Mouse (Mus musculus): Measurements from ENCODE around the gene Wnt7b. TPM values are rescaled to one million over a fixed set of nuclear protein-coding genes. Genes with fewer than 3 reads are reported as not detected.

Wnt7b gene
- polyA plus RNA-seq, 1 experiment from 2014 or later = 33.2 TPM

- H3K4me1 ChIP-seq = no peaks in the 10 kb centered on the region
These were observed 50.2 kb downstream of the Wnt7b start for GRCm38 (mm10) chr15:85532063-85532462.

GRCm38 (mm10) chr15:85529911-85530310, 52.4 kb downstream of the Wnt7b start:
- Histone ChIP-seq H3K9me3 (no peaks in the 10 kb centered on the region), H3K36me3 (replicated peaks) (no peaks in the 10 kb centered on the region), H3K9ac (no peak overlapping the region), H3K27me3 (replicated peaks) (no peaks in the 10 kb centered on the region), H3K4me2 (no peak overlapping the region), H3K4me3 (no peak overlapping the region), H3K4me1 (peaks cover under 1% of the 10 kb centered on the region), H3K27ac (no peak overlapping the region)
- no peak for ATAC-seq (replicated peaks)
- WGBS = 69% methylated on average over 3 of the region's 3 CpGs

More at GRCm38 (mm10) chr15:85532063-85532462, 50.2 kb downstream of the Wnt7b start:
- no peak overlapping the region for H3K4me2 ChIP-seq
- H3K9ac ChIP-seq = no peak overlapping the region
- no peak for ATAC-seq (replicated peaks)
- no peaks in the 10 kb centered on the region for H3K27me3 ChIP-seq (replicated peaks)
- H3K36me3 ChIP-seq (replicated peaks) = no peaks in the 10 kb centered on the region
- no peak overlapping the region for H3K27ac ChIP-seq
- no peaks in the 10 kb centered on the region for H3K9me3 ChIP-seq
- no peak overlapping the region for H3K4me3 ChIP-seq
- WGBS = 73% methylated on average over 3 of the region's 3 CpGs

DNA sequence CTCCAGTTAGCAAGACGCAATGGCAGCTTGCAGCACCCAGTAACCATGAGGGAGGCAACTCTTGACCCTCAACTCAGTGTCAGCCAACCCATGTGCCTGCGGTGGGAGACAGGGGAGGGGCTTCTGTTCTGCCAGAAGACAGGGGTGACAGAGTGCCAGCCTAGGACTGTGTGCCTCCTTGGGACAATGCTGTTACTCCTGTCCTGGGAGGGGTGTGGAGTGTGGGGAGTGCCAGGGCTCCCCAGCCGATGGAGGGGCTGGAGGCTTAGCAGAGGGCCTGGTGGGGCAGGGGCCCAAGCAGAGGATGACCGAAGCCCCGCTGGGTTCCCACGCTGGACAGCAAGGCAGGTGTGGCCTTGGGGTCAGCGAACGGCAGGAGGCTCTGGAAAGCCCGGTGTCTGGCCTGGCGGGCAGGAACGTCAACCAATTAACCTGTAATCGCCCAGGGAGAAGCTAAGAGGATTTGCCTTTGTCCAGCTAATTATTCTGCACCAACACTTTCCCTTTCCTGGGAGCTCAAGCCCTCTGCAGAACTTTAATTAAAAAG, 57.8 kb downstream of the Wnt7b start:
- no peaks in the 10 kb centered on the region for H3K9me3 ChIP-seq
- H3K4me2 ChIP-seq = no peak overlapping the region
- H3K4me3 ChIP-seq = no peak overlapping the region
- WGBS = 11% methylated on average over 12 of the region's 12 CpGs
- no peak overlapping the region for H3K27ac ChIP-seq
- H3K36me3 ChIP-seq (replicated peaks) = no peaks in the 10 kb centered on the region
- no peaks in the 10 kb centered on the region; the same call in 1 of the 2 replicates for H3K27me3 ChIP-seq (replicated peaks)
- H3K4me1 ChIP-seq = peaks cover 17% of the 10 kb centered on the region
- no peak overlapping the region for H3K9ac ChIP-seq
- no peak for ATAC-seq (replicated peaks)

DNA sequence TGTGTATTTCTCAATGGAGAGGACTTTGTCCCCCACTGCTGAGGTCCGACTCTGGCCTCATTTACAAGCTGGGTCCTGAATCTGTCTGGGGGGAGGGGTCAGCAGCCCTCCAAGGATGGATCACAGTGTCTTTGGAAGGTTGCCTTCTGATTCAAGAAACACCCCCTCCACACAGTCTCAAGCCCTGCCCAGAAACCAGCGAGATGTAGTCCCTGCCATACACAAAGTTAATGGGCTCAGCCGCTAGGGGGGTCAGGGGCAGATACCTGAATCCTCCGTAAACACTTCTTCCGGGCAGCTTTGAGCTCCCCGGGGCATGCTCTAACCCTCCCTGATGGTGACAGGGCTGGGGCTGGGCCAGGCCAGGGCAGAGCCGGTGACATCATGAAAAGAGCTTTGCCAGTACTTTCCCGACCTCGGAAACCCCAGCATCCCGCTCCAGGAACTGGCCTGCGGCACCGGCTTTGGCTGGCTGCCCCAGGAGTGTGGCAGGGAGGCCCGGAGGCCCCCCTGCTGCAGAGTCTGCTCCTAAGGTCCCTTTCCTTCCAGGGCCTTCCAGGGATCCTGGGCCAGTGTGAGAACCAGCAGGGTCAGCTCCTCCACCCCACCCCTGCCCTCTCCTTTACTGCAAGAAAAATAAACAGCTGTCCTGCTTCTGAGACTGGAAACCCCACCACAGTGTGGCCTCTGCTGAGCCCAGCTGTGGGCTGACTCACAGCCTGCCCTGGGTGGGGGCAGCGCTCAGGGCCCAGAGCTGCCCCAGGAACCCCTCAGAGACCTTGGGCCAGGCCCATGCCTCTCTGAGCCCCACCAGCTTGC, 58.9 kb downstream of the Wnt7b start:
- Histone ChIP-seq H3K27me3 (replicated peaks) (no peaks in the 10 kb centered on the region; the same call in 1 of the 2 replicates), H3K4me1 (peaks cover 17% of the 10 kb centered on the region), H3K9me3 (no peaks in the 10 kb centered on the region), H3K36me3 (replicated peaks) (no peaks in the 10 kb centered on the region), H3K27ac (no peak overlapping the region), H3K9ac (no peak overlapping the region), H3K4me3 (no peak overlapping the region), H3K4me2 (peak overlapping the region; percentile 12; the same call in 1 of the 2 replicates)
- 13% methylated on average over 14 of the region's 14 CpGs for WGBS
- ATAC-seq (replicated peaks) = 0 out of 2 replicates have a peak, but pooled peaks have one; percentile 37

DNA sequence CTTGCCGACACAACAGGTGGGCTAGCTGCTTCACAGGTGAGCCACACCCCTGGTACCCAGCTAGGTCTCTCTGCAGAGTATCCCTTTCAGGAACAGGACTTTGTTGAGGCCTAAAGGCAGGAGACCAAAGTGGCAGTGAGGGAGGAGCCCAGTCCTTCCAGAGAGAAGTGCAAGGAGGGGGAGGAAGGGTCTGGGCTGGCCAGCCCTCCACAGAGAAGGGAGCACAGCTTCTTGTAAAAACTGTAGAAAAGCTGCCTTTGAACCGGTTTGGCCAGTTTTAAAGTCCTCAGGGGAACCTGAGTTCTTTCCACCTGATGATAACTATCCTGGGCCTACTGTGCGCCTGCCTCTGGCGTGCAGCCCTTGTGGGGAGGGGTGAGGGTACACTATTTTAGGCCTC, 62.8 kb downstream of the Wnt7b start:
- H3K4me1 ChIP-seq = peaks cover 12% of the 10 kb centered on the region
- H3K9me3 ChIP-seq = no peaks in the 10 kb centered on the region
- ATAC-seq (replicated peaks) = no peak
- H3K4me2 ChIP-seq = no peak overlapping the region
- H3K27ac ChIP-seq = no peak overlapping the region
- H3K9ac ChIP-seq = no peak overlapping the region
- no peaks in the 10 kb centered on the region; the same call in 1 of the 2 replicates for H3K27me3 ChIP-seq (replicated peaks)
- 79% methylated on average over 4 of the region's 4 CpGs for WGBS
- H3K4me3 ChIP-seq = no peak overlapping the region
- H3K36me3 ChIP-seq (replicated peaks) = no peaks in the 10 kb centered on the region

DNA sequence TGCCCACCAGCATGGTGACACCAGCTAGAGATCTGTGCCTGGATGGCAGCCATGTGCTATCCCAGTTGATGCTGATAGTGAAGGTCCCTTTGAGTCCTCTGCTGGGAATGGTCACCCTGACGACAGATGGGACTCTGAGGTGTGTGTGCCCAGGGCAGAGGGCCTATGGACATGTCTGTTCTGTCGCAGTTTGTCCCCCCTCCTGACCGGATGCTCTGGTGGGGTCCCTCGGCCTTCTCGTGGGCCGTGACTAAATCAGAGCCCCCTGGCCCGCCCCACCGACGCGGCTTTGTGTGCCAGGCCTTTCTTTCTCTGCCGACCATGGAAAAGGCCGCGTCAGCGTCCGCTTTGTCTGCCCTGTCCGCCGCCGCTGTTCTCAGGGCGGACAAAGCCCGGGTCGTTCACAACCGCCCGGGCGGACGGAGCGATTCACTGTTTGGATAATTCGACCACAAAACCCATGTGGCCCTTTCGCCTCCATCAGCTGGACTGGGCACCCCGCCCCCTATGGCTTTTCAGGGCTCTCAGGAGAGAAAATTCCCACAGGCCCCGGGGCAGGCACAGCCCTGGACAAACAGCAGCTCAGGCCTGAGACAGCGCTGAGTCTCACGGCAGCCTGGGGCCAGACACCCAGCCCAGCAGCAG, 74.8 kb downstream of the Wnt7b start:
- no peaks in the 10 kb centered on the region for H3K9me3 ChIP-seq
- H3K36me3 ChIP-seq (replicated peaks) = no peaks in the 10 kb centered on the region
- no peaks in the 10 kb centered on the region for H3K27me3 ChIP-seq (replicated peaks)
- H3K9ac ChIP-seq = no peak overlapping the region
- no peak overlapping the region for H3K4me2 ChIP-seq
- no peak; the same call in 1 of the 2 replicates for ATAC-seq (replicated peaks)
- peak overlapping the region; percentile 57 for H3K27ac ChIP-seq
- WGBS = 13% methylated on average over 32 of the region's 32 CpGs
- H3K4me3 ChIP-seq = no peak overlapping the region
- H3K4me1 ChIP-seq = peaks cover 11% of the 10 kb centered on the region

DNA sequence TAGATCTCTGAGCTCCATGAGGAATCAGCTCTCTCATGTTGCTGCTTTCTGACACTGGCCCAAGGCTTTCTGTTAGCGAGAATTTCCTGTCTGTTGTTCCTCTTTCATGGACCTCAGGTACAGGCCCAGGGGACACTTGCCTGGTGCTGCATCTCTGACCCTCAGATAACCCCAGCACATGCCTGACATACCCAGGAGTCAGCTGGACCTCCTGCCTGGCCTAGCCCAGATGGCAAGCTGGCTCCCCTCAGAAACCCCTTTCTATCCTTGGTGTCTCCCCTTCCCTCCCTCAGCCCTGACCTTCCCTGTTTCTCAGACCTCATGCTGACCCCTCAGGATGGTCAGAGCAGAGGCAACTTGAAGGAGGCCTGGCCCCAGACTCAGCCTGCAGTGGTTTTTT, 75.6 kb downstream of the Wnt7b start:
- H3K4me1 ChIP-seq = peaks cover 11% of the 10 kb centered on the region
- H3K27ac ChIP-seq = no peak overlapping the region
- H3K9me3 ChIP-seq = no peaks in the 10 kb centered on the region
- H3K27me3 ChIP-seq (replicated peaks) = no peaks in the 10 kb centered on the region
- H3K9ac ChIP-seq = no peak overlapping the region
- H3K36me3 ChIP-seq (replicated peaks) = no peaks in the 10 kb centered on the region
- H3K4me2 ChIP-seq = no peak overlapping the region
- WGBS = 71% methylated on average over 1 of the region's 1 CpGs
- no peak for ATAC-seq (replicated peaks)
- no peak overlapping the region for H3K4me3 ChIP-seq

DNA sequence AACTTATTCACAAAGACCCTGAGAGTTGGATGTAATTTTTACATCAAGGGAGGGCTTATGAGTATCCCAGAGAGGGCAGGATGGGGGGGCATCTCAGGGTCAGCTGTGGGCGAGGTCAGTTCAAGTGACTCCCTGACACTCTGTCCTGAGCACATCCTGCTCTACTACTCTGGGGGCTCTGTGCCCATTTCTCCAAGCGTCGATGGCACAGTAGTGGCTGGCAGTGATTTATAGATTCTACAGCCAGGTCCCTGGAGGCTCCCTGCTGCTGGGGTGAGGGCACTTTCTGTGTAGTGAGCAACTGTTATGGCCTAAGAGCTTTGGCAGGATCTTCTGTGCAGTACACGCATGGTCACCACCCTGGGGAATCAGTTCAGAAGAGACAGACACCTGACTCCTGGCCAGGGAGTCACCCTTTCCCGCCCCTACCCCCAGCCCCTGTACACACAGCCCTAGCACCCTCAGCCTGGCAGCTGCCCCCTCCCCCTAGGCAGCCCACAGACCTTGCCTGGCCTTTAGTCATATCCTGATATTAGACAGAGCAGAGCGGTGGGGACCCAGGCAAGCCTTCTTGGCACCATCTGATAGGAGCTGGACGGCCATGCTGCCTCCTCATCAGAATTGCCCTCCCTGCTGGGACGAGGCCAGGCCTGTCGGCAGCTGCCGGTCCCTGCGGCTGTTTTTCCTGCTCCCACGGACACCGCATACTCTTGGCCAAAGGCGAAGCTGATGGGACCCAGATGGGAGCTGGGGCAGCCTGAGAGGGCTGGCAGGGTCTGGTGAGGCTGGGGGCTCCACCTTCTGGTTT, 77.0 kb downstream of the Wnt7b start:
- peak; percentile 51; the same call in 1 of the 2 replicates for ATAC-seq (replicated peaks)
- no peak overlapping the region for H3K4me2 ChIP-seq
- H3K9ac ChIP-seq = no peak overlapping the region
- no peak overlapping the region for H3K4me3 ChIP-seq
- H3K27ac ChIP-seq = 0 out of 2 replicates have a peak overlapping the region, but pooled peaks have one; percentile 8
- no peaks in the 10 kb centered on the region for H3K27me3 ChIP-seq (replicated peaks)
- peaks cover 11% of the 10 kb centered on the region for H3K4me1 ChIP-seq
- H3K36me3 ChIP-seq (replicated peaks) = no peaks in the 10 kb centered on the region
- 50% methylated on average over 14 of the region's 14 CpGs for WGBS
- H3K9me3 ChIP-seq = no peaks in the 10 kb centered on the region

DNA sequence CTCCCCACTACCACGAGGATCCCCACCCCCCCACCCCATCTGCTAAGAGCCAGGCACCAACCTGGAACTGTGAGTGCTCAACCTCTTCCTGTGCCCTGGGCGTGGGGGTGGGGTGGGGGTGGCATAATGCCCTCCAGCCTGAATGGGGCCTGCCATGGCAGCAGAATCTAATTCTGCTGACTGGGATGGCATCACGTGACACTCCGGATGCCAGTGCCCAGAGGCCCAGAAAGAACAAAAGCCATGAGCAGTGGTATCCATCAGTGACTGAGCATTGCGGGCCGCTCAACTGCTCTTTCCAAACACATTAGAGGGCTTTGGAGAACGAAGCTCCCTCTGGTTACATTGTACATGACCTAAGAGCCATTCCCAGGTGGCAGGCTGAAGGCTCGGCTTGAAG, 79.1 kb downstream of the Wnt7b start, which contains the start of gene 7530416G11Rik:
Gene 7530416G11Rik, minus strand, starts transcription at position 101 of the 400 bp plus-strand sequence.
- no peak for ATAC-seq (replicated peaks)
- 84% methylated on average over 8 of the region's 8 CpGs for WGBS
- Histone ChIP-seq H3K27ac (no peak within 1 kb of the TSS), H3K27me3 (replicated peaks) (no peaks in the 10 kb centered on the region), H3K36me3 (replicated peaks) (no peaks in the 10 kb centered on the region), H3K9me3 (no peaks in the 10 kb centered on the region), H3K4me2 (no peak within 1 kb of the TSS), H3K4me1 (peaks cover 13% of the 10 kb centered on the region), H3K4me3 (no peak within 1 kb of the TSS), H3K9ac (no peak within 1 kb of the TSS)

DNA sequence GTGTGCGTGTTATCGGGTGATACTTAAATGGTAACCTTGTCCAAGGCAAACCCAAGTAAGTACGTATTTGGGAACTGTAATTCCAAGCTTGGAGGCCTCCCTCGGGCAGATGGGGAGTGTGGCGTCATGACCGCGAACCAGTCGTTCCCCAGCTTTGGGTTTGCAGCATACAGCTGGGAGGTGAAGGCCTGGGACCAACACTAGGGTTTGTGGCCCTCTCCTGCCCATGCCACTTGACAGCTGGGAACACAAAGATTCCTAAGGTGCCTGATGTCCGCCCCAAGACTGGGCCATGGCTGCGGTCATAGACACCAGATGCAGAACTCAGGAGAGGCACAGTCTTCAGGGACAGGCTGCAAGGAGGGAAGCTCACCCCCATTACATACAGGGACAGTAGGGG, 82.0 kb downstream of the Wnt7b start:
- peaks cover 10% of the 10 kb centered on the region; the same call in 1 of the 2 replicates for H3K4me1 ChIP-seq
- H3K9me3 ChIP-seq = no peaks in the 10 kb centered on the region
- H3K27ac ChIP-seq = no peak overlapping the region
- H3K27me3 ChIP-seq (replicated peaks) = no peaks in the 10 kb centered on the region
- no peak overlapping the region for H3K9ac ChIP-seq
- no peak overlapping the region for H3K4me3 ChIP-seq
- H3K4me2 ChIP-seq = no peak overlapping the region
- H3K36me3 ChIP-seq (replicated peaks) = no peaks in the 10 kb centered on the region
- no peak for ATAC-seq (replicated peaks)
- WGBS = 90% methylated on average over 10 of the region's 10 CpGs

GRCm38 (mm10) chr15:85497981-85498475, 84.2 kb downstream of the Wnt7b start:
- peak overlapping the region; percentile 34; the same call in 1 of the 2 replicates for H3K27ac ChIP-seq
- H3K36me3 ChIP-seq (replicated peaks) = no peaks in the 10 kb centered on the region
- ATAC-seq (replicated peaks) = peak; percentile 34; the same call in 1 of the 2 replicates
- H3K4me1 ChIP-seq = peaks cover 26% of the 10 kb centered on the region
- 6% methylated on average over 10 of the region's 10 CpGs for WGBS
- H3K27me3 ChIP-seq (replicated peaks) = no peaks in the 10 kb centered on the region
- no peaks in the 10 kb centered on the region for H3K9me3 ChIP-seq
- H3K4me3 ChIP-seq = no peak overlapping the region
- no peak overlapping the region for H3K9ac ChIP-seq
- no peak overlapping the region for H3K4me2 ChIP-seq

Data from midbrain, embryonic 15.5 days (tissue).